Mouse (Mus musculus): Measurements from ENCODE around the gene Cfap20.

DNA sequence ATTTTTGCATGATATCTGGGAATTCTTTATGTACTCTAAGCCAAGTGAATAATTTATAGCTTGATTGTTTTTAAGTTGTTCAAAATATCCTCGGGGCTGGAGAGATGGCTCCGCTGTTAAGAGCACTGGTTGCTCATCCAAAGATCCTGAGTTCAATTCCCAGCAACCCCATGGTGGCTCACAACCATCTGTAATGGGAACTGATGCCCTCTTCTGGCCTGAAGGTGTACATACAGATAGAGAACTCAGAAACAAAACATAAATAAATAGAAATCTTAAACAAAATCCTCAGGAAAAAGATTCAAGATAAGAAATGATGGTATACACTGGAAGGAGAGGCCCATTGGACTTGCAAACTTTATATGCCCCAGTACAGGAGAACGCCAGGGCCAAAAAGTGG is 1.3 kb upstream of the Cfap20 start:
- TF ChIP-seq EP300 (IDR thresholded peaks at IDR 0.05; ENCODE audit: low read depth) (no peak), CTCF (IDR thresholded peaks at IDR 0.05; ENCODE audit: low read depth) (peak; percentile 33; the same call in 1 of the 2 replicates)

Measured in liver, embryonic 14.5 days (tissue).